ENCODE assay signal across 10 mouse cellular contexts in genomic region chr12:51847953-51848680, GRCm38 (mm10). TPM values are rescaled to one million over a fixed set of nuclear protein-coding genes. Genes with fewer than 3 reads are reported as not detected.
DNase-seq lines count a peak whose midpoint lies in the region; ATAC-seq lines count a peak whose summit lies in the region.
"Had no signal": no experiment of that assay in that cellular context is flagged by ENCODE, and none has a peak within 500 bp of the region (broad histone marks: within the 10 kb centered on the region; RNA-seq: fewer than 3 reads in every experiment).

No protein-coding gene starts in this region.

- H3K27ac ChIP-seq in midbrain, embryonic 11.5 days (ENCODE audit: low read depth, low read length) = no peak overlapping the region
- no peak overlapping the region for H3K27ac ChIP-seq in midbrain, embryonic 16.5 days (ENCODE audit: low read length)
- H3K27ac ChIP-seq: midbrain, embryonic 12.5 days had no signal

- 89% methylated on average over 9 of the region's 9 CpGs for WGBS in midbrain, embryonic 11.5 days
- WGBS in midbrain, embryonic 16.5 days = 86% methylated on average over 9 of the region's 9 CpGs

- H3K4me3 ChIP-seq in midbrain, embryonic 11.5 days (ENCODE audit: low read depth, low read length) = no peak overlapping the region
- no peak overlapping the region for H3K4me3 ChIP-seq in midbrain, embryonic 16.5 days (ENCODE audit: low read depth, low read length)
- H3K4me3 ChIP-seq: midbrain, embryonic 12.5 days had no signal

- H3K27me3 ChIP-seq in midbrain, embryonic 11.5 days (ENCODE audit: control insufficient read depth, insufficient read depth, low read length) = 0 out of 2 replicates have a peak, but pooled peaks cover 3% of the 10 kb centered on the region
- H3K27me3 ChIP-seq in midbrain, embryonic 16.5 days (ENCODE audit: control insufficient read depth, insufficient read depth, low read depth, low read length) = no peaks in the 10 kb centered on the region

- H3K4me2 ChIP-seq in midbrain, embryonic 11.5 days = no peak overlapping the region
- no peak overlapping the region for H3K4me2 ChIP-seq in midbrain, embryonic 16.5 days (ENCODE audit: low read length)
- H3K4me2 ChIP-seq: midbrain, embryonic 12.5 days had no signal

- no peaks in the 10 kb centered on the region for H3K36me3 ChIP-seq in midbrain, embryonic 11.5 days (ENCODE audit: control insufficient read depth, insufficient read depth, low read length)
- H3K36me3 ChIP-seq in midbrain, embryonic 16.5 days (ENCODE audit: control insufficient read depth, insufficient read depth, low read length) = no peaks in the 10 kb centered on the region
- H3K36me3 ChIP-seq: midbrain, embryonic 12.5 days had no signal

- H3K9ac ChIP-seq in midbrain, embryonic 11.5 days (ENCODE audit: low read length) = no peak overlapping the region
- no peak overlapping the region for H3K9ac ChIP-seq in midbrain, embryonic 16.5 days (ENCODE audit: low read depth, low read length)
- H3K9ac ChIP-seq: midbrain, embryonic 12.5 days had no signal

- peak; percentile 82 for DNase-seq in midbrain, embryonic 11.5 days (ENCODE audit: low spot score, missing footprints)
- DNase-seq in kidney, postnatal 14 days = peak; percentile 77
- DNase-seq in skeletal muscle tissue, adult 2 months (ENCODE audit: low read depth, low spot score) = peak; percentile 65
- no peak for DNase-seq in retina, postnatal 1 day
- DNase-seq in spleen, adult 18-20 months = no peak
- DNase-seq in frontal cortex, postnatal 14 days (ENCODE audit: low spot score in 2 of 2) = no peak

- no peak for ATAC-seq in midbrain, embryonic 11.5 days (ENCODE audit: low FRiP score)
- ATAC-seq in midbrain, embryonic 16.5 days = no peak
- peak; percentile 43 for ATAC-seq in common myeloid progenitor, adult 5-6 weeks (replicated peaks; ENCODE audit: low read depth, poor library complexity, severe bottlenecking)
- ATAC-seq: intestine, postnatal 0 days had no signal

- peaks cover 9% of the 10 kb centered on the region for H3K4me1 ChIP-seq in midbrain, embryonic 11.5 days (ENCODE audit: control insufficient read depth, insufficient read depth, low read length)
- peaks cover 11% of the 10 kb centered on the region for H3K4me1 ChIP-seq in midbrain, embryonic 16.5 days (ENCODE audit: control insufficient read depth, insufficient read depth, low read length)

- no peaks in the 10 kb centered on the region for H3K9me3 ChIP-seq in midbrain, embryonic 11.5 days (ENCODE audit: control insufficient read depth, low read length)
- no peaks in the 10 kb centered on the region for H3K9me3 ChIP-seq in midbrain, embryonic 16.5 days (replicated peaks; ENCODE audit: control insufficient read depth, low read length, poor library complexity, severe bottlenecking)

RNA-seq across cellular contexts. Expression of gene Hectd1, which starts 18.8 kb away (rescaled TPM):
- 30.3 and 35.1 TPM in 2 replicates for polyA plus RNA-seq in midbrain, embryonic 11.5 days (2014; fragmentation: Nextera tagmentation; extraction: Ambion mirVana)
- polyA plus RNA-seq in midbrain, embryonic 16.5 days (2015; fragmentation: Nextera tagmentation; extraction: Ambion mirVana) = 34.1 and 36.2 TPM in 2 replicates
- 130 and 143 TPM in 2 replicates for total RNA-seq in common myeloid progenitor, adult 5-6 weeks (2017)

Comparison
In these comparisons a context has a peak if more than half of its experiments do, and no peak if none do; other contexts are left out.
1. DNase-seq: peak in midbrain, embryonic 11.5 days (single experiment), kidney, postnatal 14 days (single experiment) and skeletal muscle tissue, adult 2 months (single experiment); none in retina, postnatal 1 day (single experiment), spleen, adult 18-20 months (0 of 2) and frontal cortex, postnatal 14 days (0 of 2).